Comparison of ENCODE assay signal across 12 mouse cellular contexts in genomic region chr4:147586511-147587473, GRCm38 (mm10). TPM values are rescaled to one million over a fixed set of nuclear protein-coding genes. Genes with fewer than 3 reads are reported as not detected.
DNase-seq lines count a peak whose midpoint lies in the region; ATAC-seq and TF ChIP-seq lines count a peak whose summit lies in the region.
"Had no signal": no experiment of that assay in that cellular context is flagged by ENCODE, and none has a peak within 500 bp of the region (broad histone marks: within the 10 kb centered on the region; RNA-seq: fewer than 3 reads in every experiment).

No protein-coding gene starts in this region.

- no peak for DNase-seq in heart, adult 8-10 months (ENCODE audit: low spot score)
- no peak for DNase-seq in lung, postnatal 10 days
- DNase-seq in gastrocnemius, adult 2 months, result no peak
- DNase-seq: cerebellum, adult 2 months; kidney, postnatal 10 days; layer of hippocampus, adult 9-11 months; thymus, postnatal 25 days had no signal

- H3K27me3 ChIP-seq in heart, embryonic 15.5 days, result no peaks in the 10 kb centered on the region
- H3K27me3 ChIP-seq in lung, embryonic 15.5 days, result no peaks in the 10 kb centered on the region
- H3K27me3 ChIP-seq in embryonic facial prominence, embryonic 13.5 days, result no peaks in the 10 kb centered on the region
- H3K27me3 ChIP-seq: liver, embryonic 15.5 days had no signal

- H3K4me1 ChIP-seq in heart, embryonic 15.5 days (replicated peaks), result no peaks in the 10 kb centered on the region
- no peaks in the 10 kb centered on the region for H3K4me1 ChIP-seq in lung, embryonic 15.5 days
- H3K4me1 ChIP-seq in embryonic facial prominence, embryonic 13.5 days, result no peaks in the 10 kb centered on the region
- H3K4me1 ChIP-seq: liver, embryonic 15.5 days had no signal

- H3K9ac ChIP-seq in heart, embryonic 15.5 days, result no peak overlapping the region
- no peak overlapping the region for H3K9ac ChIP-seq in lung, embryonic 15.5 days
- no peak overlapping the region for H3K9ac ChIP-seq in embryonic facial prominence, embryonic 13.5 days
- H3K9ac ChIP-seq: liver, embryonic 15.5 days had no signal

- peaks cover 44% of the 10 kb centered on the region for H3K9me3 ChIP-seq in heart, embryonic 15.5 days (replicated peaks)
- H3K9me3 ChIP-seq in lung, embryonic 15.5 days, result peaks cover 36% of the 10 kb centered on the region
- peaks cover 36% of the 10 kb centered on the region for H3K9me3 ChIP-seq in embryonic facial prominence, embryonic 13.5 days

- WGBS in heart, embryonic 15.5 days, result 52% methylated on average over 1 of the region's 1 CpGs
- whole genome bisulfite sequencing in lung, embryonic 15.5 days, result 49% methylated on average over 1 of the region's 1 CpGs
- WGBS in embryonic facial prominence, embryonic 13.5 days, result 61% methylated on average over 1 of the region's 1 CpGs

- H3K4me2 ChIP-seq in heart, embryonic 15.5 days, result no peak overlapping the region
- H3K4me2 ChIP-seq in lung, embryonic 15.5 days, result no peak overlapping the region
- no peak overlapping the region for H3K4me2 ChIP-seq in embryonic facial prominence, embryonic 13.5 days
- H3K4me2 ChIP-seq: liver, embryonic 15.5 days had no signal

- TF ChIP-seq CTCF in gastrocnemius, adult 2 months (IDR thresholded peaks at IDR 0.05), result no peak

- ATAC-seq in heart, embryonic 15.5 days (replicated peaks; ENCODE audit: insufficient number of reproducible peaks, insufficient read depth, low FRiP score, low read depth), result 0 out of 2 replicates have a peak, but pooled peaks have one; percentile 58
- peak; percentile 46; the same call in 1 of the 2 replicates for ATAC-seq in lung, embryonic 15.5 days (ENCODE audit: borderline replicate concordance, extremely low read depth, low FRiP score, low TSS enrichment)
- 0 out of 2 replicates have a peak, but pooled peaks have one; percentile 20 for ATAC-seq in embryonic facial prominence, embryonic 13.5 days (ENCODE audit: insufficient number of reproducible peaks, insufficient read depth, low FRiP score, low TSS enrichment, low read depth)
- 0 out of 2 replicates have a peak, but pooled peaks have one; percentile 26 for ATAC-seq in megakaryocyte-erythroid progenitor cell, adult 5-6 weeks (replicated peaks; ENCODE audit: low FRiP score, low TSS enrichment, poor library complexity, severe bottlenecking)

- intact Hi-C loops in gastrocnemius, adult 2 months (cut with DNase I), result loop anchor here (5.0 kb wide), 1 partner anchor 64 kb away; no protein-coding TSS in a partner anchor

- H3K36me3 ChIP-seq in heart, embryonic 15.5 days, result no peaks in the 10 kb centered on the region
- no peaks in the 10 kb centered on the region for H3K36me3 ChIP-seq in lung, embryonic 15.5 days
- no peaks in the 10 kb centered on the region for H3K36me3 ChIP-seq in embryonic facial prominence, embryonic 13.5 days
- H3K36me3 ChIP-seq: liver, embryonic 15.5 days had no signal

- no peak overlapping the region for H3K4me3 ChIP-seq in heart, embryonic 15.5 days
- H3K4me3 ChIP-seq in lung, embryonic 15.5 days, result no peak overlapping the region
- H3K4me3 ChIP-seq in embryonic facial prominence, embryonic 13.5 days, result no peak overlapping the region
- no peak overlapping the region for H3K4me3 ChIP-seq in gastrocnemius, adult 2 months
- H3K4me3 ChIP-seq: liver, embryonic 15.5 days had no signal

- no peak overlapping the region for H3K27ac ChIP-seq in heart, embryonic 15.5 days
- H3K27ac ChIP-seq in lung, embryonic 15.5 days, result no peak overlapping the region
- H3K27ac ChIP-seq in embryonic facial prominence, embryonic 13.5 days, result no peak overlapping the region
- no peak overlapping the region for H3K27ac ChIP-seq in gastrocnemius, adult 2 months
- H3K27ac ChIP-seq: liver, embryonic 15.5 days had no signal

RNA-seq across cellular contexts. Expression of gene Zfp985, which starts 33.7 kb away (rescaled TPM):
- polyA plus RNA-seq in heart, embryonic 15.5 days (2015; fragmentation: Nextera tagmentation; extraction: Ambion mirVana), result 0.10 and 0.15 TPM in 2 replicates
- total RNA-seq in heart, adult 8-10 months (2022), result under 1 TPM; 0.16 to 0.63 (median 0.28) TPM
- polyA plus RNA-seq in lung, embryonic 15.5 days (2015; fragmentation: Nextera tagmentation; extraction: Ambion mirVana), result 0.22 and 0.29 TPM in 2 replicates
- polyA plus RNA-seq in embryonic facial prominence, embryonic 13.5 days (2015; fragmentation: Nextera tagmentation; extraction: Ambion mirVana), result 0.07 and 0.10 TPM in 2 replicates
- 0.17 TPM in 1 of 2 replicates, not detected in the other for total RNA-seq in megakaryocyte-erythroid progenitor cell, adult 5-6 weeks (2014; fragmentation: Nextera tagmentation)
- total RNA-seq in megakaryocyte-erythroid progenitor cell, adult 5-6 weeks (2017), result 1.8 and 2.9 TPM in 2 replicates
- not detected for total RNA-seq in gastrocnemius, adult 2 months (2021)

RNA-seq across cellular contexts. Expression of gene Gm16503, which starts 46.8 kb away (rescaled TPM):
- 0.09 and 0.15 TPM in 2 replicates for polyA plus RNA-seq in heart, embryonic 15.5 days (2015; fragmentation: Nextera tagmentation; extraction: Ambion mirVana)
- total RNA-seq in heart, adult 8-10 months (2022), result under 1 TPM in 3 of 4 experiments, not detected in 1; 0.16 to 0.31 (median 0.28) TPM
- polyA plus RNA-seq in lung, embryonic 15.5 days (2015; fragmentation: Nextera tagmentation; extraction: Ambion mirVana), result 0.21 and 0.22 TPM in 2 replicates
- polyA plus RNA-seq in embryonic facial prominence, embryonic 13.5 days (2015; fragmentation: Nextera tagmentation; extraction: Ambion mirVana), result 0.45 and 0.96 TPM in 2 replicates
- total RNA-seq in megakaryocyte-erythroid progenitor cell, adult 5-6 weeks (2014; fragmentation: Nextera tagmentation), result 1.4 and 1.5 TPM in 2 replicates
- 0.42 and 0.76 TPM in 2 replicates for total RNA-seq in megakaryocyte-erythroid progenitor cell, adult 5-6 weeks (2017)
- under 1 TPM; 0.13 to 0.14 TPM for total RNA-seq in gastrocnemius, adult 2 months (2021)

RNA-seq across cellular contexts. Expression of gene Zfp979, which starts 55.5 kb away (rescaled TPM):
- 2.6 and 3.6 TPM in 2 replicates for polyA plus RNA-seq in heart, embryonic 15.5 days (2015; fragmentation: Nextera tagmentation; extraction: Ambion mirVana)
- 1 to 10 TPM; 1.9 to 3.0 (median 2.7) TPM for total RNA-seq in heart, adult 8-10 months (2022)
- 4.0 and 4.6 TPM in 2 replicates for polyA plus RNA-seq in lung, embryonic 15.5 days (2015; fragmentation: Nextera tagmentation; extraction: Ambion mirVana)
- polyA plus RNA-seq in embryonic facial prominence, embryonic 13.5 days (2015; fragmentation: Nextera tagmentation; extraction: Ambion mirVana), result 2.4 and 2.8 TPM in 2 replicates
- total RNA-seq in megakaryocyte-erythroid progenitor cell, adult 5-6 weeks (2014; fragmentation: Nextera tagmentation), result not detected in 2 replicates
- total RNA-seq in megakaryocyte-erythroid progenitor cell, adult 5-6 weeks (2017), result 3.3 and 4.3 TPM in 2 replicates
- total RNA-seq in gastrocnemius, adult 2 months (2021), result 1 to 10 TPM; 1.2 to 1.6 TPM
